Mouse (Mus musculus) ES-E14 (cell line): ENCODE measurements at regions not wholly inside any gene's neighbourhood (a gene's known extent, or its start where the extent isn't known, plus 50 kb on each side); places are given as distances from the start of the nearest gene placed in this dataset.

Source experiments
- DNase-seq: peaks from one replicate; pipeline ENCODE4 v3.0.0-alpha.2; 2013; ENCODE audit warnings: low read depth, low spot score
- H3K27ac ChIP-seq: 2 replicates; pipeline ENCODE4 v1.5.1; 2012; ENCODE audit warnings: low read depth, mild to moderate bottlenecking, low read length, moderate library complexity, mixed read lengths; ENCODE audit not compliant: poor library complexity, insufficient read depth, severe bottlenecking
- H3K36me3 ChIP-seq: 2 replicates; pipeline ENCODE4 v1.6.1; 2012; ENCODE audit warnings: mild to moderate bottlenecking, low read length, moderate library complexity, mixed read lengths; ENCODE audit not compliant: control insufficient read depth, poor library complexity, insufficient read depth, severe bottlenecking
- H3K4me1 ChIP-seq, 2 experiments: fragments of 150-350 bp in 1 of 2; sonication (generic) in 1 of 2; 2 replicates each; pipeline ENCODE4 v1.6.1; 2012; ENCODE audit warnings: low read length in 2 of 2, mild to moderate bottlenecking in 1 of 2, mixed read lengths in 1 of 2; ENCODE audit not compliant: control insufficient read depth in 2 of 2, insufficient read depth in 2 of 2, poor library complexity in 1 of 2
- H3K4me3 ChIP-seq, 2 experiments: fragments of 150-350 bp in 1 of 2; sonication (generic) in 1 of 2; 2 replicates each; pipeline ENCODE4 v1.5.1; 2012; ENCODE audit warnings: low read length in 2 of 2, low read depth in 1 of 2, mild to moderate bottlenecking in 1 of 2, mixed read lengths in 1 of 2; ENCODE audit not compliant: insufficient read depth in 1 of 2, poor library complexity in 1 of 2, severe bottlenecking in 1 of 2
- H3K9ac ChIP-seq: 2 replicates; pipeline ENCODE4 v1.6.1; 2012; ENCODE audit warnings: low read depth, mild to moderate bottlenecking, low read length, mixed read lengths; ENCODE audit not compliant: poor library complexity, insufficient read depth, severe bottlenecking
- H3K9me3 ChIP-seq: fragments of 150-350 bp; sonication (generic); 2 replicates; pipeline ENCODE4 v1.6.1; 2012; ENCODE audit warnings: low read depth, mild to moderate bottlenecking, low read length; ENCODE audit not compliant: control insufficient read depth, insufficient read depth
- CHD2 ChIP-seq: IDR thresholded peaks from 2 replicates; pipeline ENCODE4 v1.6.1; 2014; ENCODE audit warnings: mild to moderate bottlenecking, low read depth, low read length, inconsistent platforms
- HCFC1 ChIP-seq: IDR thresholded peaks from 2 replicates; pipeline ENCODE4 v1.6.1; 2012; ENCODE audit warnings: low read length, inconsistent platforms, borderline replicate concordance; ENCODE audit not compliant: insufficient read depth
- MAFK ChIP-seq: IDR thresholded peaks from 2 replicates; pipeline ENCODE4 v1.6.1; 2014; ENCODE audit warnings: mild to moderate bottlenecking, low read depth, low read length, inconsistent platforms; ENCODE audit not compliant: insufficient read depth
- ZC3H11A ChIP-seq: IDR thresholded peaks from 2 replicates; pipeline ENCODE4 v1.6.1; 2012; ENCODE audit warnings: low read depth, mild to moderate bottlenecking, inconsistent platforms, low read length, borderline replicate concordance
- ZNF384 ChIP-seq: IDR thresholded peaks from 2 replicates; pipeline ENCODE4 v1.6.1; 2012; ENCODE audit warnings: low read depth, low read length, inconsistent platforms
- in situ Hi-C, 2 experiments: fragments of 600-800 bp; cut with MboI; formaldehyde crosslinking; loops; one replicate each; pipeline ENCODE4 v1.15.1; 2025; ENCODE audit warnings: low sequenced_read_pairs in 2 of 2, inconsistent platforms in 1 of 2; ENCODE audit not compliant: unreplicated experiment in 2 of 2

- TF ChIP-seq ZC3H11A (no peak), ZNF384 (no peak), CHD2 (no peak), HCFC1 (no peak), MAFK (no peak)
- Histone ChIP-seq H3K36me3 (no peaks in the 10 kb centered on the region), H3K27ac (no peak overlapping the region), H3K4me1 (0 out of 4 replicates have a peak, but pooled peaks cover 0 to 2% of the 10 kb centered on the region in 2 experiments), H3K9me3 (no peaks in the 10 kb centered on the region), H3K4me3 (no peak overlapping the region), H3K9ac (no peak overlapping the region)
- DNase-seq = peak; percentile 8
- in situ Hi-C loops = no loop called here
These were observed 438.4 kb downstream of the Rfpl4b start for GRCm38 (mm10) chr10:38383161-38383560.

DNA sequence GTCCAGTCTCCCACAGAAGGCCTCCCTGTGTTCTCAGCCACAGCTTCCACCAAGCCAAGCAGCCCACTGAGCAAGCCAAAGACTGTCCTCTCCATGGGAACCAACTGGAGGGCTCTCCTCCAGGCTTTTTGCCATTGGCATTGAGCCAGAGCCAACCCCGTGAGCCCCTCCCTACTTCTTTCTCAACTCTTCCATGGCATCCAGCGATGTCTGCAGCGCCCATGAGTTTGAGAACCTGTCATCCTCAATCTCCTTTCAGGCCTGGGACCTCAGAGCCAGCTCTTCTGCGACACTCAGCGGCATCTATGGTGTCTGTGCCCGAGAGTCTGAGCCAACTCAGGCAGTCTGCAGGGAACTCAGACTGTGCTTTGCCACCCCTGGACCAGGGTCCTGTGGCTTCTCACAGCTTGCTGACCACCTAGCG lies 439.7 kb downstream of the Rfpl4b start:
- H3K4me1 ChIP-seq = 0 out of 4 replicates have a peak, but pooled peaks cover 0 to 2% of the 10 kb centered on the region in 2 experiments
- H3K27ac ChIP-seq = no peak overlapping the region
- H3K36me3 ChIP-seq = no peaks in the 10 kb centered on the region
- DNase-seq = no peak
- no peak overlapping the region for H3K9ac ChIP-seq
- H3K9me3 ChIP-seq = no peaks in the 10 kb centered on the region
- TF ChIP-seq ZNF384 (no peak), HCFC1 (no peak), CHD2 (no peak), ZC3H11A (no peak), MAFK (no peak)
- no peak overlapping the region for H3K4me3 ChIP-seq
- in situ Hi-C loops = no loop called here

DNA sequence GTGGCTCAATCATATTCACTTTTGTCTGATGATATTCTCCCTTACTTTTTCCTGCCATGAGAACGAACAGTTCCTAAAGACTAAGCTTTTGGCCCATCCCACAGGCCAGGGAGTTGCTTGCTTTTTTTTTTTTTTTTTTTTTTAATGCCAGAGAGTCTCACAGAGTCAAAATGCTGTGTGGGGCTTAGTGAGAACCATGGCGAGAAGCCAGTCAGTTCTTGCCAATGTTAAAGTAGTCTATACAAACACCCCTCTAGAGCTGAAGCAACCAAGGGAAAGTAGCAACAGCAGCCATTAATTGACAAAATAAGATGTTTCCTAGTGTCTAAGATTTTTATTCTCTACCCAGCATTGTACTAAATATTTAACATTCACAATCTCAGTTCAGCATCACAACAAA lies 441.2 kb downstream of the Rfpl4b start:
- Histone ChIP-seq H3K27ac (no peak overlapping the region), H3K4me1 (0 out of 4 replicates have a peak, but pooled peaks cover 0 to 2% of the 10 kb centered on the region in 2 experiments), H3K4me3 (no peak overlapping the region), H3K9ac (no peak overlapping the region), H3K36me3 (no peaks in the 10 kb centered on the region), H3K9me3 (no peaks in the 10 kb centered on the region)
- in situ Hi-C loops = no loop called here
- no peak for DNase-seq
- TF ChIP-seq MAFK (no peak), ZC3H11A (no peak), ZNF384 (no peak), HCFC1 (no peak), CHD2 (no peak)

DNA sequence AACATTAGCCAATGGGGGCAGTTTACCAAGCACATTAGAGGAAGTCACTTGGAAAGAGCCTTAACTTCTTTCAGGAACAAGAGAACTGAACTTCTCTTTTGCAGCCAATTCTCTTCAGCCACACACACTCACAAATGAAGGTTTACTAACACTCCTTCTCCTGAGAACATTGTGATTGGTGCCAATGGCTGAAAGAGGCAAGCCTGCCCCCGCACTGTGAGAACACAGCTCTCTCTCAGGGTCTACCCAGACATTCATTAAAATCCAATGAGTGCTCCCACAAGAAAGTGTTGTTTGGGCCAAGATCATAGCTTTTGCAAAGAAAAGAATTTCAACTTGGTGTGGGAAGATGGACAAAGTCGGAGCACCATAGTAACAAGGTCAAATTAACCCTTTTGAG lies 454.8 kb downstream of the Rfpl4b start:
- Histone ChIP-seq H3K9ac (no peak overlapping the region), H3K4me3 (no peak overlapping the region), H3K4me1 (no peaks in the 10 kb centered on the region), H3K36me3 (no peaks in the 10 kb centered on the region), H3K27ac (no peak overlapping the region), H3K9me3 (no peaks in the 10 kb centered on the region)
- no peak for DNase-seq
- in situ Hi-C loops = no loop called here
- TF ChIP-seq ZNF384 = no peak
- TF ChIP-seq MAFK = no peak
- no peak for TF ChIP-seq HCFC1
- TF ChIP-seq ZC3H11A = no peak
- TF ChIP-seq CHD2 = no peak

DNA sequence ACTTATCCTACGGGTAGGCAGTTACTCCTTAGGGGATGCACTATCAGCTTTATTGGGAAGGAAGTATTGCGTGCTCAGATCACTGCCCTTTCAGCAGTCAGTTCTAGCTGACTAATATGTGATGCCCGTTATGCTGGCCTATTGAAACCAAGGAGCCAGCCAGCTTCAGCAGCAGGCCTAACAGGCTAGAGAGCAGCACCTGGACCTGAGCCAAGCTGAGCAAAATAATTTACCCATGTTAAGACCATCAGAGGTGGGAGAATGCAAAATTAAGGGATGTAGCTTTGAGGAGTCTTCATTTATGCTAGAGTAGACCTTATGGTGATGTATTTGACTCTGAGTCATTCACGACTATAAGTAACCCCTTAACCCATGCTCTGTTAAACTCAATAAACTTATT lies 456.7 kb downstream of the Rfpl4b start:
- no peak for DNase-seq
- H3K27ac ChIP-seq = no peak overlapping the region
- no peaks in the 10 kb centered on the region for H3K9me3 ChIP-seq
- H3K9ac ChIP-seq = no peak overlapping the region
- H3K4me1 ChIP-seq = no peaks in the 10 kb centered on the region
- no peak overlapping the region for H3K4me3 ChIP-seq
- in situ Hi-C loops = no loop called here
- no peak for TF ChIP-seq HCFC1
- no peak for TF ChIP-seq ZC3H11A
- no peak for TF ChIP-seq CHD2
- no peak for TF ChIP-seq ZNF384
- TF ChIP-seq MAFK = no peak
- no peaks in the 10 kb centered on the region for H3K36me3 ChIP-seq
